Mouse (Mus musculus): Measurements from ENCODE around the gene Dhx35. TPM values are rescaled to one million over a fixed set of nuclear protein-coding genes. Genes with fewer than 3 reads are reported as not detected.

Gene Dhx35
- polyA plus RNA-seq, 1 experiment = 23.3 TPM

DNA sequence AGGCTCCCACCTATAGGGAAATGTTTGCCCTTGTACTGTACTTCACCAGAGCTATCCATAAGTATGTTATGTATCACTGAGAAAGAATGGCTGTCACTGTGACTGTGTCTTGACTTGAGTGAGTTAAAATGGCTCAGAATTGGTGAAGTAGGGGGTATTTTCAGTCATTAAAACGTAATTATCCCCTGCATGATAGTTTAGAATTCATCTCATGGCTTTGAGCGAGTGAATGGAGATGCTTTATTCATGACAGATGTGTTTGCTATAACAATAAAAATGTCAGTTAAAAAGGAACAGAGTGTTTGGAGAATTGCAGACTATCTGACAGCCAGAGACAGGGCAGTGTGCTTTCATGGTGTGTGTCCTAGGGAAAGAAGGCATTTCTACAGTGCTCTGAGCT lies 51.6 kb downstream of the Dhx35 start:
- Histone ChIP-seq H3K4me3 (replicated peaks; ENCODE audit: insufficient read depth, low read depth, low read length) (no peak overlapping the region), H3K27me3 (ENCODE audit: control insufficient read depth, insufficient read depth, low read length) (no peaks in the 10 kb centered on the region), H3K4me1 (ENCODE audit: control insufficient read depth, insufficient read depth, low read length) (no peaks in the 10 kb centered on the region; the same call in 1 of the 2 replicates), H3K27ac (ENCODE audit: insufficient read depth, low read length) (no peak overlapping the region)
- WGBS = 92% methylated on average over 2 of the region's 2 CpGs
- DNase-seq = no peak
- TF ChIP-seq CTCF (IDR thresholded peaks at IDR 0.05; ENCODE audit: borderline replicate concordance, insufficient read depth, low read depth, low read length) (no peak), POLR2A (IDR thresholded peaks at IDR 0.05; ENCODE audit: borderline replicate concordance, insufficient read depth, low read length) (no peak)

- WGBS = 32% methylated on average over 3 of the region's 3 CpGs
- Histone ChIP-seq H3K4me3 (replicated peaks; ENCODE audit: insufficient read depth, low read depth, low read length) (no peak overlapping the region), H3K27ac (ENCODE audit: insufficient read depth, low read length) (no peak overlapping the region), H3K4me1 (ENCODE audit: control insufficient read depth, insufficient read depth, low read length) (no peaks in the 10 kb centered on the region; the same call in 1 of the 2 replicates), H3K27me3 (ENCODE audit: control insufficient read depth, insufficient read depth, low read length) (no peaks in the 10 kb centered on the region)
- TF ChIP-seq POLR2A (IDR thresholded peaks at IDR 0.05; ENCODE audit: borderline replicate concordance, insufficient read depth, low read length) = no peak
- TF ChIP-seq CTCF (IDR thresholded peaks at IDR 0.05; ENCODE audit: borderline replicate concordance, insufficient read depth, low read depth, low read length) = no peak
- DNase-seq = peak in 1 of 2 experiments; percentile 17
Observed at GRCm38 (mm10) chr2:158847991-158848390, 53.4 kb downstream of the Dhx35 start.

DNA sequence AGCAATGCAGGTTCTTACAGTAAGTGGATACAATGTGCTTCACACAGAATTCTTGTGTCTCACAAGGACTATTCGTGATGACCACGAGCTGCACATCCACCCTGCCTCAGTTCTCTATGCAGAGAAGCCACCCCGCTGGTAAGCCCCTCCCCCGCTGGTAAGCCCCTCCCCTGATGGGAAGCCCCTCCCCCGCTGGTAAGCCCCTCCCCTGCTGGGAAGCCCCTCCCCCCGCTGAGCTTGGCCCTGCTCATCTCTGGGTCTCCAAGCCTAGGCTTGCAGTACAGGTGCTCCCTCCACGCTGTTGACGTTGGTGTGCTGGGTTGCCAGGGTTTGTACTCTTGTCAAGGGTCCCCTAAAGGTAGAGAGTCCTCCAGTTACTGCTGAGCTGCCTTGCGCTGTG lies 54.8 kb downstream of the Dhx35 start:
- no peak for DNase-seq
- H3K4me1 ChIP-seq (ENCODE audit: control insufficient read depth, insufficient read depth, low read length) = no peaks in the 10 kb centered on the region; the same call in 1 of the 2 replicates
- TF ChIP-seq CTCF (IDR thresholded peaks at IDR 0.05; ENCODE audit: borderline replicate concordance, insufficient read depth, low read depth, low read length) = no peak
- no peak for TF ChIP-seq POLR2A (IDR thresholded peaks at IDR 0.05; ENCODE audit: borderline replicate concordance, insufficient read depth, low read length)
- WGBS = 73% methylated on average over 9 of the region's 9 CpGs
- no peak overlapping the region for H3K27ac ChIP-seq (ENCODE audit: insufficient read depth, low read length)
- H3K27me3 ChIP-seq (ENCODE audit: control insufficient read depth, insufficient read depth, low read length) = no peaks in the 10 kb centered on the region
- H3K4me3 ChIP-seq (replicated peaks; ENCODE audit: insufficient read depth, low read depth, low read length) = no peak overlapping the region

- H3K27ac ChIP-seq (ENCODE audit: insufficient read depth, low read length) = no peak overlapping the region
- no peak overlapping the region for H3K4me3 ChIP-seq (replicated peaks; ENCODE audit: insufficient read depth, low read depth, low read length)
- TF ChIP-seq POLR2A (IDR thresholded peaks at IDR 0.05; ENCODE audit: borderline replicate concordance, insufficient read depth, low read length) (no peak), CTCF (IDR thresholded peaks at IDR 0.05; ENCODE audit: borderline replicate concordance, insufficient read depth, low read depth, low read length) (peak; percentile 19; the same call in 1 of the 2 replicates)
- no peaks in the 10 kb centered on the region; the same call in 1 of the 2 replicates for H3K4me1 ChIP-seq (ENCODE audit: control insufficient read depth, insufficient read depth, low read length)
- DNase-seq = no peak
- H3K27me3 ChIP-seq (ENCODE audit: control insufficient read depth, insufficient read depth, low read length) = no peaks in the 10 kb centered on the region
- 47% methylated on average over 2 of the region's 2 CpGs for WGBS
Observed at GRCm38 (mm10) chr2:158852579-158852978, 58.0 kb downstream of the Dhx35 start.

GRCm38 (mm10) chr2:158856896-158857499 lies 62.4 kb downstream of the Dhx35 start:
- DNase-seq = no peak
- Histone ChIP-seq H3K4me1 (ENCODE audit: control insufficient read depth, insufficient read depth, low read length) (no peaks in the 10 kb centered on the region), H3K27me3 (ENCODE audit: control insufficient read depth, insufficient read depth, low read length) (no peaks in the 10 kb centered on the region), H3K27ac (ENCODE audit: insufficient read depth, low read length) (no peak overlapping the region), H3K4me3 (replicated peaks; ENCODE audit: insufficient read depth, low read depth, low read length) (no peak overlapping the region)
- TF ChIP-seq POLR2A (IDR thresholded peaks at IDR 0.05; ENCODE audit: borderline replicate concordance, insufficient read depth, low read length) = no peak
- TF ChIP-seq CTCF (IDR thresholded peaks at IDR 0.05; ENCODE audit: borderline replicate concordance, insufficient read depth, low read depth, low read length) = no peak
- 48% methylated on average over 10 of the region's 10 CpGs for WGBS

DNA sequence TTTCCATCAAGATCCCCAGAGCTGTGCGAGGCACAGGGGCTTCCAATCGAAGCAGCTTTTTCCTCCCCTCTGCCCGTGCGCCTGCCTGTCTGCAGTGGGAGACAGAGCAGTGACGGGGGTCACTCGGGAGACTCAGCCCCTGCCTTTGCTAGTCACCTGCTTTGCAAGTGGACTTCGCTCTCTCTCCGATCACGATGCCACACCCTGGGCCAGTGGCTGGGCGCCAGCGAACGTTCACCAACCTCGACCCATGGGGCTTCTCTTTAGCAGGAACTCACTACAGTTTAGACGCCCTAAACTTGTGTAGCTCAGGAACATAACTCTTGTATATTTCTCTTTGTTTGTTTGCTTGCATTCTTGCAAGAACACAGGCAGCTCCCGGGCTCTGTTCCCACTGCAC lies 63.0 kb downstream of the Dhx35 start:
- no peaks in the 10 kb centered on the region for H3K27me3 ChIP-seq (ENCODE audit: control insufficient read depth, insufficient read depth, low read length)
- TF ChIP-seq POLR2A (IDR thresholded peaks at IDR 0.05; ENCODE audit: borderline replicate concordance, insufficient read depth, low read length) (no peak), CTCF (IDR thresholded peaks at IDR 0.05; ENCODE audit: borderline replicate concordance, insufficient read depth, low read depth, low read length) (no peak)
- H3K4me1 ChIP-seq (ENCODE audit: control insufficient read depth, insufficient read depth, low read length) = no peaks in the 10 kb centered on the region
- 85% methylated on average over 15 of the region's 15 CpGs for WGBS
- no peak overlapping the region for H3K27ac ChIP-seq (ENCODE audit: insufficient read depth, low read length)
- no peak overlapping the region for H3K4me3 ChIP-seq (replicated peaks; ENCODE audit: insufficient read depth, low read depth, low read length)
- no peak for DNase-seq

DNA sequence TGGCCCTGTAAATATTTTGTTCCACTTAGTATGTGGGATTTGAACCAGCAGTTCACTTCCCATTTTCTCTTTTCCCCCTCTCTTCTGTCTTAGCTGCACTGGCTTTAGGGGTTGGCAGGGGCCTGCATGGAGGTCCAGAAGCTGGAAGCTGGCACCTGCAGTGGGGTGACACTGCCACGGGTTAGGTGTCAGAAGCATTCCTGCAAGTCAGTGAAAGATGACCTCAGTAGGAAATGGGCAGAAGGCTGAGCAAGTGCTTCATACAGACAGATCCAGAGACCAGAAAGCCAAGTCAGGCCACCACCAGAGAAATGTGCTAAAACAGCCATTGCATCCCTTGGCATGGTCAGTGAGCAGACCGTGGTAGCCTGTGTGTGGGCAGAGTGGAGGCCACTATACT lies 66.5 kb downstream of the Dhx35 start:
- no peaks in the 10 kb centered on the region for H3K27me3 ChIP-seq (ENCODE audit: control insufficient read depth, insufficient read depth, low read length)
- no peak for DNase-seq
- WGBS = 78% methylated on average over 2 of the region's 2 CpGs
- H3K4me3 ChIP-seq (replicated peaks; ENCODE audit: insufficient read depth, low read depth, low read length) = no peak overlapping the region
- TF ChIP-seq CTCF (IDR thresholded peaks at IDR 0.05; ENCODE audit: borderline replicate concordance, insufficient read depth, low read depth, low read length) (no peak), POLR2A (IDR thresholded peaks at IDR 0.05; ENCODE audit: borderline replicate concordance, insufficient read depth, low read length) (no peak)
- H3K27ac ChIP-seq (ENCODE audit: insufficient read depth, low read length) = no peak overlapping the region
- no peaks in the 10 kb centered on the region for H3K4me1 ChIP-seq (ENCODE audit: control insufficient read depth, insufficient read depth, low read length)

DNA sequence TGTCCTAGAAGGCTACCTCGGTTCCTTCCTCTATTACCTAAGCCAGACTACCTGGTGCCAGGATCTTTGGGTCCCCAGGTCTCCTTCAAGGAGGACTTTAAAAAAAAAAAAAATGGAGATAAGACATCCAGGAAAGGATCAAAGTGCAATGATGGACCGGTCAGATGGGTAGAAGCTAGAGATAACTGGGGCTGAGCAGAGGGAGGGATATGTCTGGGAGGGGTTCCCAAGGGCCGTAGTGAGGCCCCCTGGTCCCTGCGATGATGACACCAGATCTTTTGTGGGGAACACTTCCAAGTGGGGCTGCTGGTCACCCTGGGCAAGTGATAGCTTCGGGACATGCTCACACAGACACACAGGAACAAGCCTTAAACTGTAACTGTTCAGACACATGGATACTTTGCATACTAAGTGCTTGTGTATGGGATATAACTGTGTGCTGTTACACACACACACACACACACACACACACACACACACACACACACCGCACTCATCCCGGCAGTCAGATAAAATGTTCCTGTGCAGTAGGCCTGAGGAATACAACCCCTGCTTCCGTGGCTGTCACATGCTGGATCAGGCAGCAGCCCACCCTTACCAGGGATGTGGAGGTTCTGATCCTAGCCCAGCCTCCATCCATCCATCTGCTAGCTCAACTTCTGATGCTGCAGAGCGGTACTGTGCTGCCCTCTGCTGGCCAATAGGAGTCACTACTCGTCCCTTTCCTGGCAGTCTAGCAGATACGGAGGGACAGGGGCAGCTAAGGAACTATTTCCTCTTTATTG lies 68.9 kb downstream of the Dhx35 start:
- H3K4me1 ChIP-seq (ENCODE audit: control insufficient read depth, insufficient read depth, low read length) = no peaks in the 10 kb centered on the region
- TF ChIP-seq CTCF (IDR thresholded peaks at IDR 0.05; ENCODE audit: borderline replicate concordance, insufficient read depth, low read depth, low read length) = peak; percentile 81
- no peak for TF ChIP-seq POLR2A (IDR thresholded peaks at IDR 0.05; ENCODE audit: borderline replicate concordance, insufficient read depth, low read length)
- no peaks in the 10 kb centered on the region for H3K27me3 ChIP-seq (ENCODE audit: control insufficient read depth, insufficient read depth, low read length)
- H3K27ac ChIP-seq (ENCODE audit: insufficient read depth, low read length) = no peak overlapping the region
- peak; percentile 16 to 27 for DNase-seq
- H3K4me3 ChIP-seq (replicated peaks; ENCODE audit: insufficient read depth, low read depth, low read length) = no peak overlapping the region
- 56% methylated on average over 11 of the region's 11 CpGs for WGBS

All from cerebellum, adult 2 months (tissue).